Mouse (Mus musculus) ES-E14 (cell line): Measurements from ENCODE around the gene Slc39a9.

Experiments used
- HCFC1 ChIP-seq: IDR thresholded peaks from 2 replicates; pipeline ENCODE4 v1.6.1; 2012; ENCODE audit warnings: low read length, inconsistent platforms, borderline replicate concordance; ENCODE audit not compliant: insufficient read depth
- ZC3H11A ChIP-seq: IDR thresholded peaks from 2 replicates; pipeline ENCODE4 v1.6.1; 2012; ENCODE audit warnings: low read depth, mild to moderate bottlenecking, inconsistent platforms, low read length, borderline replicate concordance

DNA sequence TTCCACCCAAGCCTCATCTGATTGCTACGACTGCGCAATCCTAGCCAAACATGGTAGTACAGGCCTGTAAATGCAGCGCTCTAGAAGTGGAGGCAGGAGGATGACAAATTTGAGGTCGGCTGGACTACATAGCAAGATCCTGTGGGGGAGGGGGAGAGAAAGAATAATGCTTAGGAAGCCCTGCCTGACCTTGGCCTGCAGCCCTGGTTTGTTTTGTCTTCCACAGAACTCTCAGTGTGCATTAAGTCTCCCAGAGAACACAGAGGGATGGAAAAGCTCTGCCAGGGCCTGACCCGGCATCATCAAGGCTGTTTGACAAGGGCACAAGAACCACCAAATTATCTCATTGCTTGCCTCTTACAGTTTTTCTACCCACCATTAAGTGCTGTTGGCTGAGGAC is 46.0 kb downstream of the Slc39a9 start:
- TF ChIP-seq ZC3H11A (no peak), HCFC1 (no peak)
